Mouse (Mus musculus) embryonic facial prominence, embryonic 15.5 days (tissue): ENCODE data around the gene Proca1. TPM values are rescaled to one million over a fixed set of nuclear protein-coding genes. Genes with fewer than 3 reads are reported as not detected.

ENCODE experiments used
- ATAC-seq: fragments of 200-750 bp; cut with Nextera tagmentation; 2 replicates; pipeline ENCODE4 v1.8.0; 2017; ENCODE audit warnings: low read depth, moderate TSS enrichment; ENCODE audit not compliant: insufficient number of reproducible peaks, low FRiP score, low TSS enrichment
- H3K27ac ChIP-seq: fragments of 300-500 bp; sonication (generic); replicated peaks from 2 replicates; pipeline ENCODE4 v1.5.1; 2015; ENCODE audit warnings: mild to moderate bottlenecking, inconsistent platforms
- H3K27me3 ChIP-seq: fragments of 300-500 bp; sonication (generic); 2 replicates; pipeline ENCODE4 v1.6.1; 2015; ENCODE audit warnings: inconsistent platforms
- H3K36me3 ChIP-seq: fragments of 300-500 bp; sonication (generic); 2 replicates; pipeline ENCODE4 v1.6.1; 2015; ENCODE audit warnings: mild to moderate bottlenecking, inconsistent platforms
- H3K4me1 ChIP-seq: fragments of 300-500 bp; sonication (generic); 2 replicates; pipeline ENCODE4 v1.6.1; 2015; ENCODE audit warnings: inconsistent platforms
- H3K4me2 ChIP-seq: fragments of 300-500 bp; sonication (generic); replicated peaks from 2 replicates; pipeline ENCODE4 v1.6.1; 2015; ENCODE audit warnings: mild to moderate bottlenecking, inconsistent platforms
- H3K4me3 ChIP-seq: fragments of 300-500 bp; sonication (generic); replicated peaks from 2 replicates; pipeline ENCODE4 v1.5.1; 2015; ENCODE audit warnings: mild to moderate bottlenecking, inconsistent platforms
- H3K9ac ChIP-seq: fragments of 300-500 bp; sonication (generic); 2 replicates; pipeline ENCODE4 v1.6.1; 2015; ENCODE audit warnings: inconsistent platforms
- H3K9me3 ChIP-seq: fragments of 300-500 bp; sonication (generic); replicated peaks from 2 replicates; pipeline ENCODE4 v1.6.1; 2016; ENCODE audit warnings: inconsistent platforms
- WGBS: fragments of 180-500 bp; shearing (Covaris S2); methylation state at CpG from one replicate; pipeline ENCODE4 v1.1.7; 2015; 5-methylcytosine and 5-hydroxymethylcytosine counted together
- microRNA-seq: library from miRNA; unstranded; fragments of <30 nt; microRNA quantifications from one replicate; pipeline ENCODE4, GENCODE M21; 2016; ENCODE audit warnings: borderline number of aligned reads
- polyA plus RNA-seq: library from polyadenylated mRNA; unstranded; fragments of >200 nt; fragmentation: Nextera tagmentation; extraction: Ambion mirVana; gene quantifications from 2 replicates; pipeline ENCODE4 v1.2.1, GENCODE M21; 2015

The Proca1 gene
- polyA plus RNA-seq, 1 experiment from 2014 or later: 3.1 TPM

DNA sequence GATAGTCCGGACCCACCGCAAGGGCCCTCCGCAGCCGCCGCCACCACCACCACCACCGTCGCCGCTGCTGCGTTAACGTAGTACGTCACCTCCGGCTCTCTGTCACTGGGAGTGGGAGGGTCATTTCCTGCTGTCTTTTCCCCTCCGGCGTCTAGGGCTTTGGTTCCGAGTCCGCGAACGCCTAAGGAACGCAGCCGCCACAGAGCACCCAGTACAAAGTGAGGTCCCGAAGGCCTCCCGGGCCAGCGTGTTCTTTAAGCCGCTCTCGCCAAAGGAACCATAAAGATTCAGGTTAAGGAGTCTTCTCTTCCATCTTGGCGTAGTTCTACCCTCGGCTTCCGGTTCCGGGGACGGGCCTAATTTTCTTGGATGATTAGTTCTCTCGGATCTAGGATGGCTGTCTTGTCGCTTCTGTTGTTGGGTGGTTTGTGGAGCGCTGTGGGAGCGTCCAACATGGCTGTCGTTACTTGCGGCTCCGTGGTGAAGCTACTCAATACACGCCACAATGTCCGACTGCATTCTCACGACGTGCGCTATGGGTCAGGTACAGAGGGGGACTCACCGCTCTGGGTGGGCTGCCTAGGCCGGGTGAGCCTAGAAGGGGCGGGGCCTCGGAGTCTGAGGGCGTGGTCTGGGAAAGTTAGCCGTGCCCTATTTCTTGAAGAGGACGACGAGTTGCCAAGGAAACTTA, 52.6 kb downstream of the Proca1 start, which contains the start of the genes Sdf2 and Supt6:
TSS of gene Sdf2 (plus strand) at position 120 of the 691 bp plus-strand sequence.
TSS of gene Supt6 (minus strand) at position 361 of the 691 bp plus-strand sequence.
- Histone ChIP-seq H3K4me2 (peak within 1 kb of the TSS; percentile 70), H3K9me3 (no peaks in the 10 kb centered on the region), H3K4me1 (peaks cover 35% of the 10 kb centered on the region), H3K27me3 (no peaks in the 10 kb centered on the region), H3K36me3 (peaks cover 6% of the 10 kb centered on the region), H3K27ac (peak within 1 kb of the TSS; percentile 98), H3K9ac (peak within 1 kb of the TSS; percentile 84), H3K4me3 (peak within 1 kb of the TSS; percentile 97)
- WGBS: under 1% methylated on average over 50 of the region's 50 CpGs
- ATAC-seq: peak; percentile 91

DNA sequence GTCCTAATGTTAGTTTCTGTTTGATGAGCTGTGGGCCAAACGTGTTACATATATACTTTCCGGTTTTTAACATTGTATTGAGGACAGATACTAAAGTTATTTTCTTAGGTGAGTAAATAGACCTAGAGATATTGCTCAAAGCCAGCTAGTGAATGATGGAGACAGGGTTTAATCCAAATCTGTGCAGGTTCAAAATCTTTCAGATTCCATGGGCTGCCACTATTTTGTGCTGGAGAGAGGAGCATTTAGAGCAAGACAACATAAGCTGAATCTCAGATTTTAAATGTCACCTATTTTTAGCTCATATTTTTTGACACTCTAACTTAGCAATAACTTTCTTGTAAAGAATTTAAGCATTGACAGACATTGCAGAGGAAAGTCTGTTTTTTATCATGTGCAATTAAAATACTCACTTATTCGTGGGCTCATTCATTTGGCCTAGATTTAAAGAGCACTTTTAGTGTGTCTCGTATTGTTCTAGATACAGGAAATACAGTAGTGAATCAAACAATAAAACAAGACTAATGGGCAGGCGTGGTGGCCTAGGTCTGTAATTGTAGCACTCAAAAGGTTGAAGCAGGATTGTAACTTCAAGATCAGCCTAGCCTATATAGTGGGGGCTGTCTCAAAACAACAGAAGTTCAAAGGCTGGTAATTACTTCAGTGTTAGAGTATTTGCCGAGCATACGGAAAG, 53.3 kb downstream of the Proca1 start:
- H3K4me3 ChIP-seq: peak overlapping the region; percentile 97
- ATAC-seq: no peak
- H3K36me3 ChIP-seq: peaks cover 10% of the 10 kb centered on the region
- H3K9me3 ChIP-seq: no peaks in the 10 kb centered on the region
- H3K9ac ChIP-seq: peak overlapping the region; percentile 84; the same call in 1 of the 2 replicates
- H3K4me1 ChIP-seq: peaks cover 35% of the 10 kb centered on the region
- peak overlapping the region; percentile 70 for H3K4me2 ChIP-seq
- peak overlapping the region; percentile 98 for H3K27ac ChIP-seq
- 40% methylated on average over 7 of the region's 7 CpGs for WGBS
- no peaks in the 10 kb centered on the region for H3K27me3 ChIP-seq

DNA sequence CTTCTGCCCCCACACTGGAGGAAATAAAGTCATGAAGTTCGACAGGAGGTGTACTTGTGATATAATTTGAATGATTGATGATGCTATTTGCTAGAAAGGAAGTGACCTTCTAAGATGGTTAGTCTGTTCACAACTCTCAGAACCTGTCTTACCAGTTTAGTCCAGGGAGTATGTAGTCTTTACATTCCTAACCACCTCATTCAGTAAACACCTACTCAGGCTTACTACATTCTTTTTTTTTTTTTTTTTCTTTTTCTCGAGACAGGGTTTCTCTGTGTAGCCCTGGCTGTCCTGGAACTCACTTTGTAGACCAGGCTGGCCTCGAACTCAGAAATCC, 53.8 kb downstream of the Proca1 start:
- H3K27ac ChIP-seq: peak overlapping the region; percentile 48; the same call in 1 of the 2 replicates
- no peak for ATAC-seq
- H3K27me3 ChIP-seq: no peaks in the 10 kb centered on the region
- H3K36me3 ChIP-seq: peaks cover 10% of the 10 kb centered on the region
- peak overlapping the region; percentile 97 for H3K4me3 ChIP-seq
- peak overlapping the region; percentile 70 for H3K4me2 ChIP-seq
- WGBS: 45% methylated on average over 3 of the region's 3 CpGs
- H3K9me3 ChIP-seq: no peaks in the 10 kb centered on the region
- H3K4me1 ChIP-seq: peaks cover 35% of the 10 kb centered on the region
- H3K9ac ChIP-seq: no peak overlapping the region

DNA sequence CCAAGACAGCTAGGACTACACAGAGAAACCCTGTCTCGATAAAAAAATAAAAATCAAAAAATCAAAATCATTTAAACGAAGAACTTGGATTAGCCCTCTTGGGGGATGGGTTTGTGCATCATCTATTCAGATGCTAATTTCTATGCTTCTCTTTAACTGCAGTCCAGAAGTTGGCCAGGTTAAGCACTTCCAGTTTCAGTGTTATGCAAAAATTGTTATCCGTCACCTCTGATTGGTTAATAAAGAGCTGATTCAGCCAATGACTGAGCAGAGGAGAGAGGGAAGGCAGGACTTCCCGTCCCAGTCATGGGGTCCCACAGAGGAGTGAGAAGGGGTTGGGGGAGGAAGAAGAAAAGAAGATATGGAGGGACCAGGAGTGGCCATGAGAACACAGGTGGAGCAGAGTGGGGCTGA, 54.5 kb downstream of the Proca1 start:
- Histone ChIP-seq H3K36me3 (peaks cover 18% of the 10 kb centered on the region), H3K4me3 (no peak overlapping the region), H3K27me3 (no peaks in the 10 kb centered on the region), H3K9me3 (no peaks in the 10 kb centered on the region), H3K4me1 (peaks cover 35% of the 10 kb centered on the region), H3K27ac (no peak overlapping the region), H3K4me2 (no peak overlapping the region; the same call in 1 of the 2 replicates), H3K9ac (no peak overlapping the region)
- ATAC-seq: no peak
- WGBS: 68% methylated on average over 4 of the region's 4 CpGs

Small RNA genes lying within 50 kb of the gene (microRNA-seq; reads per million reads assigned to microRNA genes)
- gene Mir7653: not detected

Other genes with a start within 250 kb of the Proca1 start
- gene Phf12, start 210.6 kb upstream of the Proca1 start, polyA plus RNA-seq: 16.8 and 18.4 TPM in 2 replicates
- 18.5 and 19.7 TPM in 2 replicates for gene Dhrs13, start 161.1 kb upstream of the Proca1 start, polyA plus RNA-seq
- gene Flot2, start 155.5 kb upstream of the Proca1 start, polyA plus RNA-seq: 65.5 and 65.7 TPM in 2 replicates
- gene Eral1, start 113.0 kb upstream of the Proca1 start, polyA plus RNA-seq: 33.3 and 33.6 TPM in 2 replicates
- gene Fam222b, start 98.7 kb upstream of the Proca1 start, polyA plus RNA-seq: 14.4 and 17.3 TPM in 2 replicates
- gene Traf4, start 27.8 kb upstream of the Proca1 start, polyA plus RNA-seq: 83.1 and 89.3 TPM in 2 replicates
- gene Nek8, start 16.7 kb upstream of the Proca1 start, polyA plus RNA-seq: 17.3 and 18.4 TPM in 2 replicates
- gene Tlcd1, start 16.7 kb upstream of the Proca1 start, polyA plus RNA-seq: 30.3 and 32.8 TPM in 2 replicates
- 1,371 and 1,410 TPM in 2 replicates for gene Rpl23a, start 9.8 kb upstream of the Proca1 start, polyA plus RNA-seq
- 164 and 171 TPM in 2 replicates for gene Rab34, start 5.0 kb upstream of the Proca1 start, polyA plus RNA-seq
- 95.5 and 105 TPM in 2 replicates for gene Sdf2, start 52.4 kb downstream of the Proca1 start, polyA plus RNA-seq
- gene Supt6, start 52.6 kb downstream of the Proca1 start, polyA plus RNA-seq: 27.8 and 28.5 TPM in 2 replicates
- 63.8 and 74.0 TPM in 2 replicates for gene 2610507B11Rik, start 68.4 kb downstream of the Proca1 start, polyA plus RNA-seq
- 0.29 TPM in 2 replicates for gene BC030499, start 97.4 kb downstream of the Proca1 start, polyA plus RNA-seq
- gene Spag5, start 108.1 kb downstream of the Proca1 start, polyA plus RNA-seq: 29.2 and 30.3 TPM in 2 replicates
- gene Aldoc, start 129.6 kb downstream of the Proca1 start, polyA plus RNA-seq: 30.1 and 36.8 TPM in 2 replicates
- 78.0 and 84.9 TPM in 2 replicates for gene Pigs, start 135.0 kb downstream of the Proca1 start, polyA plus RNA-seq
- gene Unc119, start 150.1 kb downstream of the Proca1 start, polyA plus RNA-seq: 46.9 and 54.2 TPM in 2 replicates
- gene Foxn1, start 193.2 kb downstream of the Proca1 start, polyA plus RNA-seq: 4.2 and 4.6 TPM in 2 replicates
- 0.07 and 0.11 TPM in 2 replicates for gene Slc13a2, start 228.8 kb downstream of the Proca1 start, polyA plus RNA-seq